Mouse (Mus musculus): ENCODE data around the gene Gm11111.

Gene Gm11111

DNA sequence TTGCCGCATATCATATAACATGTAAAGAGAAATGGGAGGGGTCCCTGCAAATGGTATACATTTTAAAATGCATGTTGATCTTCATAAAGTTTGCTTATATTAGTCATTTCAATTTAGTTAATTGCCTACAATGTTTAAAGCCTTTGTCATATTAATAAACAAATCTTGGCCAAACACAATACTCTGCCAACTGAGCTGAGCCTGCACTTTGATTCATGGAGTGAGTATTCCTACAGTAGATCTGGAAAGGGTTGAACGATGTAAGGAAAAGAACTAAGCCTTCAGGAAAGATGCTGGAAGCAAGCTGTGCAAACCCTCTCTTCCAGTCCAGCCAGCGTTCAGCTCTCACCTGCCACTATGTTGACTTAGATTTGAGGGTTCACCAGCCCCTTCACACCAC is 29.6 kb downstream of the Gm11111 start:
- no peak for DNase-seq (ENCODE audit: low spot score)

DNA sequence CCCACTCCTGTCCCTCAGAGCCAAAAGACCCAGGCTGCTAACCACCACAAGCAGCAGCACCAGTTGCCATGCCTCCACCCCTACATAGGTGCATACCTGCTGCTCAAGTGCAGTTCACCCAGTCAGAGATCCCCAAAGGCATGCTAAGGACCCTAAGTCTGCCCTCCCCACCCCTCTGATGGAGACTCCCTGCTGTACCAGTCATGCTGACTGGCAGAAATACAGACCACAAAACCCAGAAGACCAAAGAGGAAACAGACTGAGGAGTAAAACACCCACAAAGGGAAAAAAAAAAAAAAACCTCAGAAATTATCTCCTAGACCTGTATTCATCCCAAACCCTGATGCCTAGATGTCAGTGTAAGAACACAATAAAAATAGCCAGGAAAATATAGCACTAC is 33.4 kb downstream of the Gm11111 start:
- no peak for DNase-seq (ENCODE audit: low spot score)

Data from ovary, postnatal 14 days (tissue).